Mouse (Mus musculus): ENCODE results near the gene Evc. TPM values are rescaled to one million over a fixed set of nuclear protein-coding genes. Genes with fewer than 3 reads are reported as not detected.

Gene Evc
- polyA plus RNA-seq, 1 experiment from 2014 or later = 6.2 TPM

DNA sequence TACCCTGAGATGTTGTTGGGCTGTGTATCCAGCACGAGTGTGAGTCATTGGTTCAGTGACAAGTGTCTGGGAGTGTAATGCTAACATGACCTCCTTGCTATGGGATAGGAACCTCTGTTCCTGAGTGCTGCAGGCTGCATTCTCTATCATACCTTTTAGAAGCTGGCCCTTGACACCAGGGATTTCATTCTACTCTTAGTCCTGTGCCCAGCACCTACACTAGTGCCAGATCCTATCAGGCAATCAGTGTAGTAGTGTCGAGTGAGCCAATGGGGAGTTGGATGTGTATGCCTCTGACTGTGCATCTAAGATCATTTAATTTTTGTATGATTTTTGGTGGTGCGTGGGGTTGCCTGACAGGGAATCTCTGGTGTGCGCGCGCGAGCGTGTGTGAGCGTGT is 95.5 kb downstream of the Evc start:
- 11% methylated on average over 9 of the region's 9 CpGs for WGBS
- peak overlapping the region; percentile 72 for H3K9ac ChIP-seq (replicated peaks; ENCODE audit: low read depth, low read length)
- ATAC-seq = peak; percentile 5
- no peaks in the 10 kb centered on the region for H3K36me3 ChIP-seq (ENCODE audit: control insufficient read depth, insufficient read depth)
- H3K9me3 ChIP-seq (ENCODE audit: control insufficient read depth, low read length) = no peaks in the 10 kb centered on the region
- H3K4me2 ChIP-seq (ENCODE audit: low read length) = peak overlapping the region; percentile 68
- H3K4me3 ChIP-seq (replicated peaks; ENCODE audit: low read length) = peak overlapping the region; percentile 58
- H3K27me3 ChIP-seq (replicated peaks; ENCODE audit: control insufficient read depth, insufficient read depth, low read length) = peaks cover 17% of the 10 kb centered on the region
- peak overlapping the region; percentile 38 for H3K27ac ChIP-seq (ENCODE audit: low read length)
- H3K4me1 ChIP-seq (replicated peaks; ENCODE audit: control insufficient read depth, insufficient read depth, low read length) = peaks cover 36% of the 10 kb centered on the region

DNA sequence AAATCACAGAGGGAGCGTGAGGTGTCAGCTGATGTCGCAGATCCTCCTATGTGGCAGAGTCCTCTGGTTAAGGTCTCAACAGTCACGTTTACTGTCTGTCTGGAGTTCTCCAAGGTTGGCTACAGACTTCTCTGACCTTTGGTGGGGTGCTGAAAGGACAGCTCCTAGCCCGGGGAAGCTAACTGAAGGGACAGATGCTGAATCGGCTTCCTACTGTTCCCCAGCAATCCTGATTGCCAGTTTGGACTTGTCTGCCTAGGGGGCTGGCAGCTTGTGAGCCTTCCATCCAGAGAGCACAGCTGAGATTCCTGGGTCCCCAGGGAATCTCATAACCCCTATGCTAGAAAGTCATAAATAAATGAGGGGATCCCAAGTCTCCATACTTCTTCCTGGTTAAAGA is 96.1 kb downstream of the Evc start:
- no peak overlapping the region for H3K4me3 ChIP-seq (replicated peaks; ENCODE audit: low read length)
- no peak overlapping the region for H3K9ac ChIP-seq (replicated peaks; ENCODE audit: low read depth, low read length)
- ATAC-seq = no peak
- 5% methylated on average over 5 of the region's 5 CpGs for WGBS
- H3K9me3 ChIP-seq (ENCODE audit: control insufficient read depth, low read length) = no peaks in the 10 kb centered on the region
- H3K4me1 ChIP-seq (replicated peaks; ENCODE audit: control insufficient read depth, insufficient read depth, low read length) = peaks cover 36% of the 10 kb centered on the region
- no peak overlapping the region for H3K4me2 ChIP-seq (ENCODE audit: low read length)
- H3K27ac ChIP-seq (ENCODE audit: low read length) = no peak overlapping the region
- no peaks in the 10 kb centered on the region for H3K36me3 ChIP-seq (ENCODE audit: control insufficient read depth, insufficient read depth)
- H3K27me3 ChIP-seq (replicated peaks; ENCODE audit: control insufficient read depth, insufficient read depth, low read length) = peaks cover 17% of the 10 kb centered on the region

Other genes starting within 250 kb of the Evc start
- gene Crmp1, start 95.0 kb downstream of the Evc start, polyA plus RNA-seq (2015; fragmentation: Nextera tagmentation; extraction: Ambion mirVana) = 915 and 954 TPM in 2 replicates
- 6.4 and 7.2 TPM in 2 replicates for gene Evc2, start 1.6 kb upstream of the Evc start, polyA plus RNA-seq (2015; fragmentation: Nextera tagmentation; extraction: Ambion mirVana)

Measured in forebrain, embryonic 16.5 days (tissue).